8 mouse cellular contexts compared by ENCODE assay signal in genomic region chr1:74098004-74099000, GRCm38 (mm10). TPM values are rescaled to one million over a fixed set of nuclear protein-coding genes. Genes with fewer than 3 reads are reported as not detected.
DNase-seq lines count a peak whose midpoint lies in the region; ATAC-seq lines count a peak whose summit lies in the region.

No protein-coding gene starts in this region.

- H3K4me2 ChIP-seq in kidney, embryonic 16.5 days (replicated peaks; ENCODE audit: low read depth, low read length), result peak overlapping the region; percentile 99
- peak overlapping the region; percentile 95 for H3K4me2 ChIP-seq in lung, embryonic 15.5 days

- H3K36me3 ChIP-seq in kidney, embryonic 16.5 days (ENCODE audit: insufficient read depth, low read length), result no peaks in the 10 kb centered on the region
- no peaks in the 10 kb centered on the region for H3K36me3 ChIP-seq in lung, embryonic 15.5 days

- H3K27me3 ChIP-seq in kidney, embryonic 16.5 days (ENCODE audit: insufficient read depth, low read length), result peaks cover 10% of the 10 kb centered on the region; the same call in 1 of the 2 replicates
- H3K27me3 ChIP-seq in lung, embryonic 15.5 days, result peaks cover 53% of the 10 kb centered on the region

- DNase-seq in right cerebral cortex, postnatal 10 days (ENCODE audit: low spot score in 2 of 2), result peak; percentile 57 to 72
- DNase-seq in right cerebral cortex, adult 18-20 months, result no peak
- DNase-seq in brain, embryonic 18.5 days (ENCODE audit: low read depth, low spot score), result peak; percentile 43
- DNase-seq in retina, postnatal 1 day, result peak; percentile 83
- DNase-seq in gastrocnemius, postnatal 25 days, result no peak

- H3K9ac ChIP-seq in kidney, embryonic 16.5 days (replicated peaks; ENCODE audit: low read length), result peak overlapping the region; percentile 70
- peak overlapping the region; percentile 50 for H3K9ac ChIP-seq in lung, embryonic 15.5 days

- H3K4me1 ChIP-seq in kidney, embryonic 16.5 days (ENCODE audit: insufficient read depth, low read length), result peaks cover 43% of the 10 kb centered on the region
- H3K4me1 ChIP-seq in lung, embryonic 15.5 days, result peaks cover 58% of the 10 kb centered on the region

- WGBS in kidney, embryonic 16.5 days, result under 1% methylated on average over 52 of the region's 58 CpGs
- under 1% methylated on average over 57 of the region's 58 CpGs for WGBS in lung, embryonic 15.5 days

- H3K9me3 ChIP-seq in kidney, embryonic 16.5 days (ENCODE audit: low read length), result no peaks in the 10 kb centered on the region
- H3K9me3 ChIP-seq in lung, embryonic 15.5 days, result no peaks in the 10 kb centered on the region

- H3K27ac ChIP-seq in kidney, embryonic 16.5 days (ENCODE audit: low read length), result peak overlapping the region; percentile 26; the same call in 1 of the 2 replicates
- peak overlapping the region; percentile 76 for H3K27ac ChIP-seq in lung, embryonic 15.5 days

- H3K4me3 ChIP-seq in kidney, embryonic 16.5 days (ENCODE audit: low read length), result peak overlapping the region; percentile 59
- peak overlapping the region; percentile 53 for H3K4me3 ChIP-seq in lung, embryonic 15.5 days

- ATAC-seq in frontal cortex, adult (ENCODE audit: low TSS enrichment), result peak; percentile 76
- peak; percentile 18 for ATAC-seq in kidney, embryonic 16.5 days (ENCODE audit: low FRiP score, low TSS enrichment)
- peak; percentile 16 for ATAC-seq in lung, embryonic 15.5 days (ENCODE audit: borderline replicate concordance, extremely low read depth, low FRiP score, low TSS enrichment)

RNA-seq across cellular contexts. Expression of gene Tns1, which starts 25.9 kb away (rescaled TPM):
- 77.3 and 78.3 TPM in 2 replicates for polyA plus RNA-seq in kidney, embryonic 16.5 days (2015; fragmentation: Nextera tagmentation; extraction: Ambion mirVana)
- polyA plus RNA-seq in lung, embryonic 15.5 days (2015; fragmentation: Nextera tagmentation; extraction: Ambion mirVana), result 104 and 130 TPM in 2 replicates
- 100 to 1,000 TPM; 205 to 234 TPM for total RNA-seq in gastrocnemius, postnatal 25 days (2021)

RNA-seq across cellular contexts. Expression of gene Rufy4, which starts 27.0 kb away (rescaled TPM):
- 0.22 and 0.32 TPM in 2 replicates for polyA plus RNA-seq in kidney, embryonic 16.5 days (2015; fragmentation: Nextera tagmentation; extraction: Ambion mirVana)
- polyA plus RNA-seq in lung, embryonic 15.5 days (2015; fragmentation: Nextera tagmentation; extraction: Ambion mirVana), result 0.35 and 0.41 TPM in 2 replicates
- total RNA-seq in gastrocnemius, postnatal 25 days (2021), result under 1 TPM in 1 of 2 experiments, not detected in 1; 0.16 TPM

RNA-seq across cellular contexts. Expression of gene Cxcr2, which starts 55.5 kb away (rescaled TPM):
- polyA plus RNA-seq in kidney, embryonic 16.5 days (2015; fragmentation: Nextera tagmentation; extraction: Ambion mirVana), result 0.11 and 0.24 TPM in 2 replicates
- 0.05 and 0.12 TPM in 2 replicates for polyA plus RNA-seq in lung, embryonic 15.5 days (2015; fragmentation: Nextera tagmentation; extraction: Ambion mirVana)
- not detected for total RNA-seq in gastrocnemius, postnatal 25 days (2021)

Comparison
In these comparisons a context has a peak if more than half of its experiments do, and no peak if none do; other contexts are left out.
1. DNase-seq: peak in right cerebral cortex, postnatal 10 days (2 of 2), brain, embryonic 18.5 days (single experiment) and retina, postnatal 1 day (single experiment); none in right cerebral cortex, adult 18-20 months (single experiment) and gastrocnemius, postnatal 25 days (single experiment).
2. ATAC-seq: peak in every context shown above with its lines; median percentile 76 in frontal cortex, adult; 18 in kidney, embryonic 16.5 days; 16 in lung, embryonic 15.5 days.